ENCODE assay signal across 8 mouse cellular contexts in genomic region chr8:121310976-121311819, GRCm38 (mm10).
DNase-seq lines count a peak whose midpoint lies in the region; ATAC-seq and TF ChIP-seq lines count a peak whose summit lies in the region.

No protein-coding gene starts in this region.

- no peak overlapping the region for H3K4me3 ChIP-seq in forebrain, embryonic 12.5 days (replicated peaks)
- no peak overlapping the region for H3K4me3 ChIP-seq in forebrain, postnatal 0 days (ENCODE audit: low read depth, low read length)
- H3K4me3 ChIP-seq in forebrain, embryonic 15.5 days: no peak overlapping the region
- H3K4me3 ChIP-seq in limb, embryonic 11.5 days (ENCODE audit: low read depth, low read length): no peak overlapping the region; the same call in 1 of the 2 replicates

- ATAC-seq in forebrain, embryonic 12.5 days (ENCODE audit: low FRiP score): no peak
- ATAC-seq in forebrain, postnatal 0 days: no peak
- ATAC-seq in forebrain, embryonic 15.5 days (replicated peaks): no peak
- ATAC-seq in limb, embryonic 11.5 days (ENCODE audit: insufficient number of reproducible peaks, low FRiP score, low TSS enrichment, low read depth): no peak
- no peak for ATAC-seq in CD4-positive, CD25-positive, alpha-beta regulatory T cell, adult 4 months

- no peak for DNase-seq in forebrain, postnatal 0 days
- DNase-seq in adrenal gland, postnatal 10 days: peak; percentile 58
- DNase-seq in limb, embryonic 11.5 days (ENCODE audit: low spot score): peak; percentile 78
- no peak for DNase-seq in c-Kit-positive CD71-positive TER-119-positive erythroid progenitor cells, embryonic 14.5 days (ENCODE audit: low spot score)
- DNase-seq in right cerebral cortex, postnatal 10 days (ENCODE audit: low spot score in 2 of 2): no peak

- H3K4me2 ChIP-seq in forebrain, embryonic 12.5 days: peak overlapping the region; percentile 21; the same call in 1 of the 2 replicates
- no peak overlapping the region for H3K4me2 ChIP-seq in forebrain, postnatal 0 days (ENCODE audit: low read depth)
- peak overlapping the region; percentile 13; the same call in 1 of the 2 replicates for H3K4me2 ChIP-seq in forebrain, embryonic 15.5 days (replicated peaks)
- H3K4me2 ChIP-seq in limb, embryonic 11.5 days (ENCODE audit: low read depth, severe bottlenecking): peak overlapping the region; percentile 39

- H3K27me3 ChIP-seq in forebrain, embryonic 12.5 days: peaks cover 32% of the 10 kb centered on the region
- no peaks in the 10 kb centered on the region for H3K27me3 ChIP-seq in forebrain, postnatal 0 days (ENCODE audit: insufficient read depth, low read length)
- H3K27me3 ChIP-seq in forebrain, embryonic 15.5 days: no peaks in the 10 kb centered on the region
- peaks cover 5% of the 10 kb centered on the region; the same call in 1 of the 2 replicates for H3K27me3 ChIP-seq in limb, embryonic 11.5 days (ENCODE audit: control insufficient read depth, insufficient read depth, low read length)

- no peak overlapping the region for H3K27ac ChIP-seq in forebrain, embryonic 12.5 days
- H3K27ac ChIP-seq in forebrain, postnatal 0 days (ENCODE audit: low read depth, low read length): no peak overlapping the region
- peak overlapping the region; percentile 43; the same call in 1 of the 2 replicates for H3K27ac ChIP-seq in forebrain, embryonic 15.5 days (replicated peaks)
- peak overlapping the region; percentile 42; the same call in 1 of the 2 replicates for H3K27ac ChIP-seq in limb, embryonic 11.5 days (replicated peaks; ENCODE audit: low read depth, low read length)

- H3K36me3 ChIP-seq in forebrain, embryonic 12.5 days (replicated peaks): no peaks in the 10 kb centered on the region
- no peaks in the 10 kb centered on the region for H3K36me3 ChIP-seq in forebrain, postnatal 0 days (ENCODE audit: insufficient read depth)
- no peaks in the 10 kb centered on the region for H3K36me3 ChIP-seq in forebrain, embryonic 15.5 days
- H3K36me3 ChIP-seq in limb, embryonic 11.5 days (ENCODE audit: control insufficient read depth, insufficient read depth, low read length): no peaks in the 10 kb centered on the region

- WGBS in forebrain, embryonic 12.5 days: 47% methylated on average over 25 of the region's 25 CpGs
- WGBS in forebrain, postnatal 0 days: 38% methylated on average over 25 of the region's 25 CpGs
- WGBS in forebrain, embryonic 15.5 days: 27% methylated on average over 25 of the region's 25 CpGs
- WGBS in limb, embryonic 11.5 days: 4% methylated on average over 25 of the region's 25 CpGs

- no peak for TF ChIP-seq CTCF in forebrain, postnatal 0 days (IDR thresholded peaks at IDR 0.05; ENCODE audit: low read depth)

- no peak overlapping the region for H3K9ac ChIP-seq in forebrain, embryonic 12.5 days
- H3K9ac ChIP-seq in forebrain, postnatal 0 days: no peak overlapping the region
- H3K9ac ChIP-seq in forebrain, embryonic 15.5 days (replicated peaks): 0 out of 2 replicates have a peak overlapping the region, but pooled peaks have one; percentile 13
- H3K9ac ChIP-seq in limb, embryonic 11.5 days (ENCODE audit: low read length): peak overlapping the region; percentile 37; the same call in 1 of the 2 replicates

- peaks cover 13% of the 10 kb centered on the region for H3K4me1 ChIP-seq in forebrain, embryonic 12.5 days
- no peaks in the 10 kb centered on the region for H3K4me1 ChIP-seq in forebrain, postnatal 0 days (ENCODE audit: insufficient read depth)
- H3K4me1 ChIP-seq in forebrain, embryonic 15.5 days: peaks cover 22% of the 10 kb centered on the region
- peaks cover 35% of the 10 kb centered on the region for H3K4me1 ChIP-seq in limb, embryonic 11.5 days (ENCODE audit: control insufficient read depth, insufficient read depth, low read length)

- H3K9me3 ChIP-seq in forebrain, embryonic 12.5 days: no peaks in the 10 kb centered on the region
- H3K9me3 ChIP-seq in forebrain, postnatal 0 days (ENCODE audit: low read length): no peaks in the 10 kb centered on the region
- no peaks in the 10 kb centered on the region for H3K9me3 ChIP-seq in forebrain, embryonic 15.5 days
- H3K9me3 ChIP-seq in limb, embryonic 11.5 days (ENCODE audit: control insufficient read depth, low read length): no peaks in the 10 kb centered on the region

Comparison
In these comparisons a context has a peak if more than half of its experiments do, and no peak if none do; other contexts are left out.
1. H3K27ac ChIP-seq: peak in forebrain, embryonic 15.5 days (single experiment) and limb, embryonic 11.5 days (single experiment); none in forebrain, embryonic 12.5 days (single experiment) and forebrain, postnatal 0 days (single experiment).
2. H3K9ac ChIP-seq: peak in forebrain, embryonic 15.5 days (single experiment) and limb, embryonic 11.5 days (single experiment); none in forebrain, embryonic 12.5 days (single experiment) and forebrain, postnatal 0 days (single experiment).
3. DNase-seq: peak in adrenal gland, postnatal 10 days (single experiment) and limb, embryonic 11.5 days (single experiment); none in forebrain, postnatal 0 days (single experiment), c-Kit-positive CD71-positive TER-119-positive erythroid progenitor cells, embryonic 14.5 days (single experiment) and right cerebral cortex, postnatal 10 days (0 of 2).